Mouse (Mus musculus): ENCODE measurements at regions not wholly inside any gene's neighbourhood (a gene's known extent, or its start where the extent isn't known, plus 50 kb on each side); places are given as distances from the start of the nearest gene placed in this dataset.

DNA sequence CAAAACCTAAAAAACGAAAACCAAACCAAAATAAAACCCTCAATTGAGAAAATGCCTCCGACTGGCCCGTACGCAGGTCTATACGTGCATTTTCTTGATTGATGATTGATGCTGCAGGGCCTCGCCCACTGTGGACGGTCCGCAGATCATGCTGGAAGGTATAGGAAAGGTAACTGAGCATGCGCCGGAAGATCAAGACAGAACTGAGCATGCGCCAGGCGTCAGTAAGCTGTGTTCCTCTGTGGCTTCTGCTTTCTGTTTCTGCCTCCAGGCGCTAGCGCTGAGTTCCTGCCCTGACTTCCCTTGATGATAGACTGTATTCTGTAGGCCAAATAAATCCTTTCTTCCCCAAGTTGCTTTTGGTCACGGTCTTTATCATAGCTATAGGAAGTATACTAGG lies 264.6 kb upstream of the Kazn start:
- Histone ChIP-seq H3K9me3 (ENCODE audit: control insufficient read depth, low read length) (no peaks in the 10 kb centered on the region), H3K4me3 (replicated peaks; ENCODE audit: low read length) (no peak overlapping the region), H3K4me1 (ENCODE audit: control insufficient read depth, insufficient read depth, low read length) (no peaks in the 10 kb centered on the region), H3K36me3 (ENCODE audit: control insufficient read depth, insufficient read depth, low read length) (no peaks in the 10 kb centered on the region), H3K4me2 (replicated peaks; ENCODE audit: low read depth, low read length, severe bottlenecking) (no peak overlapping the region), H3K9ac (ENCODE audit: low read depth, low read length, severe bottlenecking) (no peak overlapping the region), H3K27me3 (ENCODE audit: control insufficient read depth, insufficient read depth, low read length) (no peaks in the 10 kb centered on the region), H3K27ac (replicated peaks; ENCODE audit: low read depth, low read length) (no peak overlapping the region)
- 88% methylated on average over 15 of the region's 15 CpGs for WGBS
- DNase-seq (ENCODE audit: low spot score) (no peak), ATAC-seq (ENCODE audit: low FRiP score, low read depth) (no peak)
- TF ChIP-seq POLR2A (IDR thresholded peaks at IDR 0.05; ENCODE audit: borderline replicate concordance, extremely low read depth, insufficient read depth, insufficient read length) = no peak

DNA sequence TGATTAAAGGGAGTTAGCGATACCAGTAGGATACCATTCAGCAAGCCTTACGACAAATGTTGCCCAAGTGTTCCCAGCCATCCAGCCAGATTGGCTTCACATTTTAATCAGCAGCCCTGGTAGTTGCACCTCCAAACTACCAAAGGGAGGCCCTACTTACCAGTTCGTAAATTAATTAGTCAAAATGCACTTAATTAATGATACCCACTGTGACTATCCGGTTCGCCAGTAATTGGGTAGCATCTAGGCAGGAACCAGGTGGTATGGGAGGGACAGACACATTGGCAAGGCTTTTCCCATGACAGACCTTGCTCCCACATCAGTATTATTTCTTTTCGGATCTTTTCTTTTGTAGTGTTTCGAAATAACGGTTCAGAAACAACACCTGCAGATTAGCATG lies 262.0 kb upstream of the Kazn start:
- no peak for TF ChIP-seq POLR2A (IDR thresholded peaks at IDR 0.05; ENCODE audit: borderline replicate concordance, extremely low read depth, insufficient read depth, insufficient read length)
- no peak overlapping the region for H3K9ac ChIP-seq (ENCODE audit: low read depth, low read length, severe bottlenecking)
- peaks cover 3% of the 10 kb centered on the region; the same call in 1 of the 2 replicates for H3K4me1 ChIP-seq (ENCODE audit: control insufficient read depth, insufficient read depth, low read length)
- no peaks in the 10 kb centered on the region for H3K27me3 ChIP-seq (ENCODE audit: control insufficient read depth, insufficient read depth, low read length)
- WGBS = 54% methylated on average over 8 of the region's 8 CpGs
- no peaks in the 10 kb centered on the region for H3K36me3 ChIP-seq (ENCODE audit: control insufficient read depth, insufficient read depth, low read length)
- DNase-seq (ENCODE audit: low spot score) (no peak), ATAC-seq (ENCODE audit: low FRiP score, low read depth) (no peak)
- H3K4me2 ChIP-seq (replicated peaks; ENCODE audit: low read depth, low read length, severe bottlenecking) = no peak overlapping the region
- no peak overlapping the region for H3K27ac ChIP-seq (replicated peaks; ENCODE audit: low read depth, low read length)
- no peaks in the 10 kb centered on the region for H3K9me3 ChIP-seq (ENCODE audit: control insufficient read depth, low read length)
- no peak overlapping the region for H3K4me3 ChIP-seq (replicated peaks; ENCODE audit: low read length)

DNA sequence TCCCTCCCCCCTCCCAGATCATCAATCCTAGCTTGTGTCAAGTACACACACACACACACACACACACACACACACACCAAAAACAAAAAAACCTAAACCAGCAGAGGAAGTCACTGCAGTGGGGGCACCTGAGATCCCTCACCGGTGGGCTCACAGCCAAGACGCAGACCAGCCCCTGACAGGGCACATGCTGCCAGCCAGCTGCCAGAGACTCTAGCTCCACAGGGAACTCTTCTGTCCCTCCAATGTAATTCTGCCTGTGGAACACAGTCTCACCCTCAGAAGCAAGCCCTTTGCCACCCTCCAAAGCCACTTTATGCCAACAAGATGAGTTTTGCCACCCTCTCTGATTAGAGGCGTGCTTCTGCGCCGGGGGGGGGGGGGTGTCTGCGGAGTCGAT lies 261.3 kb upstream of the Kazn start:
- Histone ChIP-seq H3K36me3 (ENCODE audit: control insufficient read depth, insufficient read depth, low read length) (no peaks in the 10 kb centered on the region), H3K9me3 (ENCODE audit: control insufficient read depth, low read length) (no peaks in the 10 kb centered on the region), H3K27me3 (ENCODE audit: control insufficient read depth, insufficient read depth, low read length) (no peaks in the 10 kb centered on the region), H3K4me3 (replicated peaks; ENCODE audit: low read length) (no peak overlapping the region), H3K4me2 (replicated peaks; ENCODE audit: low read depth, low read length, severe bottlenecking) (no peak overlapping the region), H3K27ac (replicated peaks; ENCODE audit: low read depth, low read length) (no peak overlapping the region), H3K4me1 (ENCODE audit: control insufficient read depth, insufficient read depth, low read length) (peaks cover 6% of the 10 kb centered on the region; the same call in 1 of the 2 replicates), H3K9ac (ENCODE audit: low read depth, low read length, severe bottlenecking) (no peak overlapping the region)
- WGBS = 54% methylated on average over 7 of the region's 7 CpGs
- no peak for DNase-seq (ENCODE audit: low spot score)
- ATAC-seq (ENCODE audit: low FRiP score, low read depth) = no peak
- TF ChIP-seq POLR2A (IDR thresholded peaks at IDR 0.05; ENCODE audit: borderline replicate concordance, extremely low read depth, insufficient read depth, insufficient read length) = no peak

DNA sequence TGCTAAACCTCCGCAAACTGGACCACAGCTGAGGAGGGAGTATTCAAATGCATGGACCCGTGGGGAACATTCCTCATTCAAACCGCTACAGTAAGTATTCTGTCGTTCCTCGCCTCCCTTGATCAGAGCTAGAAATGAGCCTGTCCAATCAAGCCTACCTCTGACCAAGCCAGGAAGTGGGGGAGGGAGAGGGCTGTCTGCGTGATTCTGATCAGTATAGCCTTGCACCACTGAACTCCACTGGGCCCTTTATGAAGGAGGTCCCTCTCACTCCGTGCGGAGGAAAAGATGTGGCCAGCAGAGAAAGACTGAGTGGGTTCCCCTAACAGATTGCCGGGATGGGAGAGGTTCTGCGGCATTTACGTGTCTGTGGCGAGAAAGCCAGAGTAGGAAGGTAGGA lies 257.4 kb upstream of the Kazn start:
- H3K27me3 ChIP-seq (ENCODE audit: control insufficient read depth, insufficient read depth, low read length) = no peaks in the 10 kb centered on the region
- H3K4me2 ChIP-seq (replicated peaks; ENCODE audit: low read depth, low read length, severe bottlenecking) = no peak overlapping the region
- ATAC-seq (ENCODE audit: low FRiP score, low read depth) (no peak), DNase-seq (ENCODE audit: low spot score) (no peak)
- peaks cover 6% of the 10 kb centered on the region; the same call in 1 of the 2 replicates for H3K4me1 ChIP-seq (ENCODE audit: control insufficient read depth, insufficient read depth, low read length)
- H3K9me3 ChIP-seq (ENCODE audit: control insufficient read depth, low read length) = no peaks in the 10 kb centered on the region
- H3K4me3 ChIP-seq (replicated peaks; ENCODE audit: low read length) = no peak overlapping the region
- WGBS = 43% methylated on average over 12 of the region's 12 CpGs
- no peak overlapping the region for H3K27ac ChIP-seq (replicated peaks; ENCODE audit: low read depth, low read length)
- H3K9ac ChIP-seq (ENCODE audit: low read depth, low read length, severe bottlenecking) = no peak overlapping the region
- H3K36me3 ChIP-seq (ENCODE audit: control insufficient read depth, insufficient read depth, low read length) = no peaks in the 10 kb centered on the region
- TF ChIP-seq POLR2A (IDR thresholded peaks at IDR 0.05; ENCODE audit: borderline replicate concordance, extremely low read depth, insufficient read depth, insufficient read length) = no peak

DNA sequence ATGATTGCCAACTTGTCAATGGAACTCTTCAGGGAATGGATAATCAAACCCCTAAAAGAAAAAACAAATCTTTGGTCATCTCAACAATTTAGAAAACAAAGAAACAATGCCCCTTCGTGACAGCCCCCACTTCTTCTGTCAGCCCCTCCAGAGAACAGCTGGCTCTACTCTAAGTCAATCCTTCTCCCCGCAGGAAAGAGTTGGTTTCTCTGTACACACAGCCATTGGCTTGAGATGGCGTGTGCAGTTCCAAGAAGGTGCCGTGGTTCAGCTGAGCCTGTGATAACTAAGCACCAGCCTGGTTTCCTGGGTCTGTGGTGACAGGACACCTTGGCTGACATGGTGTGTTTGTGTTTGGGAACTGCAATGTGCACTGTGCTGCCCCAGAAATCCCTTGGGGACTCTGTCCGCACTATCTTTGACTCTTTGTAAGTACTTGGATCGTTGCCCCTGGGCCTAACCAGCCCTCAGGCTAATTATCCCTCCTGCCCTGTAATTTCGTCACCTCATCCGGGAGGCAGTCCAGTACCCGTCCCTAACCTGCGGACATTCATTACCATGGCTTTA lies 253.8 kb upstream of the Kazn start:
- ATAC-seq (ENCODE audit: low FRiP score, low read depth) (no peak), DNase-seq (ENCODE audit: low spot score) (no peak)
- no peak overlapping the region for H3K27ac ChIP-seq (replicated peaks; ENCODE audit: low read depth, low read length)
- no peak for TF ChIP-seq POLR2A (IDR thresholded peaks at IDR 0.05; ENCODE audit: borderline replicate concordance, extremely low read depth, insufficient read depth, insufficient read length)
- no peak overlapping the region for H3K9ac ChIP-seq (ENCODE audit: low read depth, low read length, severe bottlenecking)
- no peaks in the 10 kb centered on the region for H3K36me3 ChIP-seq (ENCODE audit: control insufficient read depth, insufficient read depth, low read length)
- 59% methylated on average over 10 of the region's 10 CpGs for whole genome bisulfite sequencing
- H3K4me3 ChIP-seq (replicated peaks; ENCODE audit: low read length) = no peak overlapping the region
- peaks cover 5% of the 10 kb centered on the region; the same call in 1 of the 2 replicates for H3K4me1 ChIP-seq (ENCODE audit: control insufficient read depth, insufficient read depth, low read length)
- no peak overlapping the region for H3K4me2 ChIP-seq (replicated peaks; ENCODE audit: low read depth, low read length, severe bottlenecking)
- no peaks in the 10 kb centered on the region for H3K27me3 ChIP-seq (ENCODE audit: control insufficient read depth, insufficient read depth, low read length)
- no peaks in the 10 kb centered on the region for H3K9me3 ChIP-seq (ENCODE audit: control insufficient read depth, low read length)
